Mouse (Mus musculus): Measurements from ENCODE around the gene Actr10. TPM values are rescaled to one million over a fixed set of nuclear protein-coding genes. Genes with fewer than 3 reads are reported as not detected.

Actr10 gene
- 181 and 190 TPM in 2 replicates for polyA plus RNA-seq (2015; fragmentation: Nextera tagmentation; extraction: Ambion mirVana)

DNA sequence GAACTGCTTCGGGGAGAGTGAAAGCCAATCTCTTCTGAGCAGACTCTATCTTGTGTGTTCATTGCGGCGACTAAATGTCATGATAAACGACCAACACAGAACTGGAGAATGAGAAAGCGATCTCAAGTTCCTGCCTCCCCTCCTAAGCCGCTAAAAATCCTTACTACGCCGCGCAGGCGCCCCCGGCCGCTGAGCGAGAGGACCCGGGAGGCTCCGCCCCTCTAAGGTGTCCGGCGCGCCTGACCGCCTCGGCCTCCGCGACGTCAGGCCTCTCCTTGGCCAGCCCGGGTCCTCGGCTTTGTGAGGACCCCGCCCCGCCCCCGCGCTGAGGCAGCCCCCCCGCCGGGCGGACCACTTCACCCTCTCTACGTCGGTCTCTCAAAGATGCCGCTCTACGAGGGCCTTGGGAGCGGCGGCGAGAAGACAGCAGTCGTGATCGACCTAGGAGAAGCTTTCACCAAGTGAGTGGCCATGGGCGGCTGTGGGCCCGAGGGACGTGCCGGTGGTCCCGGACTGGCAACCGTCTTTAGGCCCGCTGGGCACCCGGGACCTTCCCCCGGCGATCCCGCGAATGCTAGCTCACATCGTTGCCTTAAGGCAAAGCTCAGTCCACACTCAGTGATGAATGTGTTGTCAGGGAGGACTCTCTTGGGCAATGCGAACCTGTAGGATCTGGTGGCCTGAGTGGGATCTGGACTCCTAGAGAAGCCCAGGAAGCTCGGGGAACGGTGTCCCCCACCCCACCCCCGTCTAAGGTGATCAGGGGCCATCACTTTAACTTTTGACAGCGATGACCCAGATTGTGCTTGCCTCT lies at the start of gene Actr10:
Gene Actr10, plus strand, starts transcription at position 287 of the 814 bp plus-strand sequence.
- Histone ChIP-seq H3K4me3 (replicated peaks) (peak within 1 kb of the TSS; percentile 65), H3K9ac (replicated peaks) (peak within 1 kb of the TSS; percentile 85), H3K4me1 (peaks cover 13% of the 10 kb centered on the region), H3K27ac (replicated peaks) (peak within 1 kb of the TSS; percentile 83), H3K27me3 (replicated peaks) (no peaks in the 10 kb centered on the region), H3K4me2 (peak within 1 kb of the TSS; percentile 63), H3K9me3 (replicated peaks) (no peaks in the 10 kb centered on the region), H3K36me3 (peaks cover 6% of the 10 kb centered on the region; the same call in 1 of the 2 replicates)
- under 1% methylated on average over 59 of the region's 59 CpGs for WGBS
- ATAC-seq (ENCODE audit: low FRiP score), result peak; percentile 98

DNA sequence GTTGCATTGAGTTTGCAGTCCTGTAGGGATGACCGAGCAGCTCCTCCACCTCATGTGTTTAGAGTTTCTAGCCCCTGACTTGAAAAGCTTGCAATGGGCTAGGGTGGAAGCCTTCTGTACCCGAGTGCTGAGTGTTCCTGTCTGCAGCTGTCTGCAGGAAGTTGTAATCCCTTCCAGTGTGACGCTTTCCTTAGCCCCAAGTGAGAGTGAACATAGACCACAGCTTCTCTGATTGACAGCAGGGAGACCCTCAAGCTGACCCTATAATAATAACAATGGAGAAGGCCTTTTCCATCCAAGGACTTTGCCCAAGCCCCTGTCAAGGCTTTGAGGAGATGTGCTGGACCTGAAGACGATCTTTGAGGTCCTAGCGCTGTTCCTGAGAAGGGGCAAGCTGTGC lies 47.3 kb upstream of the Actr10 start:
- Histone ChIP-seq H3K27ac (replicated peaks) (no peak overlapping the region), H3K4me1 (no peaks in the 10 kb centered on the region), H3K4me3 (replicated peaks) (no peak overlapping the region), H3K9me3 (replicated peaks) (no peaks in the 10 kb centered on the region), H3K4me2 (no peak overlapping the region), H3K9ac (replicated peaks) (no peak overlapping the region), H3K36me3 (peaks cover 26% of the 10 kb centered on the region), H3K27me3 (replicated peaks) (no peaks in the 10 kb centered on the region)
- 87% methylated on average over 5 of the region's 5 CpGs for WGBS
- ATAC-seq (ENCODE audit: low FRiP score), result no peak

DNA sequence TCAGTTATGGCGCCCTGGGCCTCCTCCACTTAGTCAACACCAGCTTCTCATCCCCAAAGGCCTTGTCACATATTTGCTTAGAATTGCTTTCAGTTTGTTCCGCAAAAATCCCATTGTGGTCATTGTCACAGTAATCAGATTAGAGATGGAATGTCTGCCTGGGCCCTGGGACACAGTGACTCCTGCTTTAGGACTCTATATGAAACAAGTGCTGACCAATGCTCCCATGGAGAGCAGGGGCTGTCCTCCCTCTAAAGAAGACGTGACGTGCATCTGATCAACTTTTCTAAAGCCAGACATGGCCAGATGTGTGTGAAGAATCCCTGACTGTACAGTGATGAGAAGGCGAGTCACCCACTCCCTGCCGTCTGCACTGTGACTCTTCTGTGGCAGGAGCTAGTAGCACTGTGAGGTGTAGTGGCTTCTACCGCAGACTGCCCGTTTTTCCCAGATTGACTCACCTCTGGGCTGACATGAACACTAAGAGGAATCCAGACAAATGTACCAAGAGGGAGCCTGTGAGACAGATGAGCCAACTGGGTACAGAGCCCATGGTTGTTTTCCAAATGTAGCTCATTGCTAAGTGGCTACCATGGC lies 46.7 kb upstream of the Actr10 start:
- no peak overlapping the region for H3K27ac ChIP-seq (replicated peaks)
- H3K4me2 ChIP-seq, result no peak overlapping the region
- ATAC-seq (ENCODE audit: low FRiP score), result no peak
- peaks cover 26% of the 10 kb centered on the region for H3K36me3 ChIP-seq
- 95% methylated on average over 8 of the region's 8 CpGs for WGBS
- H3K27me3 ChIP-seq (replicated peaks), result no peaks in the 10 kb centered on the region
- no peak overlapping the region for H3K4me3 ChIP-seq (replicated peaks)
- no peaks in the 10 kb centered on the region for H3K4me1 ChIP-seq
- no peaks in the 10 kb centered on the region for H3K9me3 ChIP-seq (replicated peaks)
- H3K9ac ChIP-seq (replicated peaks), result no peak overlapping the region

DNA sequence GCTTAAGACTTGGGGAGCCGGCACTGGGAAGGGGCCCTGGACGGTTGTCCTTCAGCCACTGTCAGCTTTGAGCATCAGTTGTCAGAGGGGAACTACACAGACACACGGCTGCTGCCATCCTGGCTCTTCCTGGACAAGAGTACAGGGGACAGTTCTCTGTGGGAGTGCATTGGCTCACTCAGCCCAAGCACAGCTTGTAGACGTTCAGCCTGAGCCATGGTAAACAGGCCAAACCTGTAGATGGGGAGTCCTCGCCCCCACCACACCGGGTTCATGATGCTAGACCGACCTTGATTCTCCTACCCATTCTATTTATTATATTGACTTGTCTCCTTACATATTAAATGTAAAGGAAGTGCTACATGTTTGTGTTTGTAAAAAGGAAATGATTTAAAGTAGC lies 42.4 kb upstream of the Actr10 start:
- no peak overlapping the region for H3K4me3 ChIP-seq (replicated peaks)
- H3K4me1 ChIP-seq, result no peaks in the 10 kb centered on the region
- no peaks in the 10 kb centered on the region for H3K27me3 ChIP-seq (replicated peaks)
- H3K4me2 ChIP-seq, result no peak overlapping the region
- no peak overlapping the region for H3K9ac ChIP-seq (replicated peaks)
- H3K27ac ChIP-seq (replicated peaks), result no peak overlapping the region
- H3K9me3 ChIP-seq (replicated peaks), result no peaks in the 10 kb centered on the region
- ATAC-seq (ENCODE audit: low FRiP score), result no peak
- H3K36me3 ChIP-seq, result peaks cover 46% of the 10 kb centered on the region
- WGBS, result 89% methylated on average over 7 of the region's 7 CpGs

DNA sequence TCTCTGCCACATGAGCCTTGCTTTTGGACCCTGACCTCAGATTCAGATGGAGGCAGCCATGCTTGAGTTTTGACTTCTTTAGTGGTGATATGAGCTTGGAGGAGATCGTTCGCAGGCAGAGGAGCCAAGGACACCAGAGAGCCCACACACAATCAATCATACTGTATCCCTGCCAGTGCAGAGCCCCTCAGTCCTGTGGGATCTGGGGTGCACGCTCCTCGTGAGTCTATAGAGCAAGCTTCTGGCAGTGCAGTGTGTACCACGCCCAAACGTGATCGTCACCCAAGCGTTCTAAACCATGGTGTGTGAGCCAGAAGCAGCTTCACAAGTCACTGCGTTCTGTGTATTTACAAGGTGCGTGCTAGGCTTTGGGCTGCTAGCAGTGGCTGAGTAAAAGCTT lies 41.6 kb upstream of the Actr10 start:
- Histone ChIP-seq H3K9me3 (replicated peaks) (no peaks in the 10 kb centered on the region), H3K9ac (replicated peaks) (no peak overlapping the region), H3K4me3 (replicated peaks) (no peak overlapping the region), H3K4me2 (no peak overlapping the region), H3K36me3 (peaks cover 43% of the 10 kb centered on the region), H3K27ac (replicated peaks) (no peak overlapping the region), H3K27me3 (replicated peaks) (no peaks in the 10 kb centered on the region), H3K4me1 (no peaks in the 10 kb centered on the region)
- ATAC-seq (ENCODE audit: low FRiP score), result no peak
- WGBS, result 91% methylated on average over 10 of the region's 10 CpGs

DNA sequence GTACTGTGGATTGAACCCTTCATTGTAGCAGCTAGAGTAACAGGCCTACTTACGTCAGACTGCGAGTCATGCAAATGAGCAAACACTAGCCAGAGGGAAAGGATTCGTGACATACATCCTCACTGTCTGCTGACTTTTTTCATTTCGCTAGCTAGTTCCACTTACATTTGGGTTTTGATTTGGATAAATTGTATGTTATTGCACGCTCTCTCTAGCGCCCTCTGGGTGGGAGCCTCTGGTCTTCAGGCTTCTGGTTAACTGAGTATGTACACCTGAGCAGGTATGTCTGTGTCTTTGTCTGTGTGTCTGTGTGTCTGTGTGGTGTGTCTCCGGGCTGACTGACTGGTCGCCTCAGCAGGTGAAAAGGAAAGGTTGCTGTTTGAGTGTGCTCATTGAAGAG lies 40.2 kb upstream of the Actr10 start:
- no peak overlapping the region for H3K9ac ChIP-seq (replicated peaks)
- 89% methylated on average over 8 of the region's 8 CpGs for WGBS
- H3K27ac ChIP-seq (replicated peaks), result no peak overlapping the region
- no peak overlapping the region for H3K4me3 ChIP-seq (replicated peaks)
- no peak for ATAC-seq (ENCODE audit: low FRiP score)
- peaks cover 34% of the 10 kb centered on the region for H3K36me3 ChIP-seq
- no peaks in the 10 kb centered on the region for H3K4me1 ChIP-seq
- H3K27me3 ChIP-seq (replicated peaks), result no peaks in the 10 kb centered on the region
- no peaks in the 10 kb centered on the region for H3K9me3 ChIP-seq (replicated peaks)
- H3K4me2 ChIP-seq, result no peak overlapping the region

DNA sequence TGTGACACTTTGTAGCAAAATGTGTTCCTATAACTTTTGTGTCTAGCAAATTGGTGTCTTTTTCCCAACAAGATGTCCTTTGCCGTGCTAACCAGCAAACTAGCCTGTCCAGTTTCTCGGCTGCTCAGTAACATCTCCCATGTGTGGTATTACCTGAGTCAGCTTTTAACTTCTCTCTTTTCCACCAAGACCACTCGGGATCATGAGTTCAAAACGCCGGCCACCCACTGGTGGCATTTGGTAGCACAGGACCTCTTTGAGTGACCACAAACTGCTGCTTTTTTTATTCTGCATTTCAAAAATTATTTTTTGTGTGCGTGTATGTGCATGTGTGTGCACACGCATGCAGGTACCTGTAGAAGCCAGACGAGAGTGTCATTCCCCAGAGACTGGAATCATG lies 39.2 kb upstream of the Actr10 start:
- 86% methylated on average over 8 of the region's 8 CpGs for WGBS
- ATAC-seq (ENCODE audit: low FRiP score), result no peak
- Histone ChIP-seq H3K27me3 (replicated peaks) (no peaks in the 10 kb centered on the region), H3K4me3 (replicated peaks) (no peak overlapping the region), H3K9me3 (replicated peaks) (no peaks in the 10 kb centered on the region), H3K9ac (replicated peaks) (no peak overlapping the region), H3K27ac (replicated peaks) (no peak overlapping the region), H3K4me1 (no peaks in the 10 kb centered on the region), H3K4me2 (no peak overlapping the region), H3K36me3 (peaks cover 43% of the 10 kb centered on the region)

DNA sequence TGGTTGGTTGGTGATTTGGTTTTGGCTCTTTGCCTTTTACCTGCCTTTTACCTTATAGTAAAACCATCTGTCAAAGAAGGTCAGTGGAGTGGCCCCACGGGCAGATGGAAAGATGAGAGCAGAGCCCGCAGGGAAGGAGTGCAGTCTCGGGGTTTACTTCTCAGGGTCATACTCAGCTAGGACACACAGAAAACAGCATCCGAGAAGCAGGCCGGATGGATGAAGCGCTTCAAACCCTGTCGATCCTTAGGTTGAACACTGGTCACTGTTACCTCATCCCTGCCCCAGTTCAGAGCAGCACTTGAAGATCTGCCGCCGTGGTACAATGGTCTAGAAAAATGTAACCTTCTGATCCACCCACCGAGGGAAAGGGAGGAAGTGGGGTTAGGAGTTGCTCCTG lies 33.2 kb upstream of the Actr10 start:
- Histone ChIP-seq H3K4me2 (no peak overlapping the region), H3K9ac (replicated peaks) (no peak overlapping the region), H3K27me3 (replicated peaks) (no peaks in the 10 kb centered on the region), H3K4me1 (no peaks in the 10 kb centered on the region), H3K4me3 (replicated peaks) (no peak overlapping the region), H3K9me3 (replicated peaks) (no peaks in the 10 kb centered on the region), H3K27ac (replicated peaks) (no peak overlapping the region), H3K36me3 (peaks cover 11% of the 10 kb centered on the region)
- ATAC-seq (ENCODE audit: low FRiP score), result no peak
- WGBS, result 93% methylated on average over 10 of the region's 10 CpGs

DNA sequence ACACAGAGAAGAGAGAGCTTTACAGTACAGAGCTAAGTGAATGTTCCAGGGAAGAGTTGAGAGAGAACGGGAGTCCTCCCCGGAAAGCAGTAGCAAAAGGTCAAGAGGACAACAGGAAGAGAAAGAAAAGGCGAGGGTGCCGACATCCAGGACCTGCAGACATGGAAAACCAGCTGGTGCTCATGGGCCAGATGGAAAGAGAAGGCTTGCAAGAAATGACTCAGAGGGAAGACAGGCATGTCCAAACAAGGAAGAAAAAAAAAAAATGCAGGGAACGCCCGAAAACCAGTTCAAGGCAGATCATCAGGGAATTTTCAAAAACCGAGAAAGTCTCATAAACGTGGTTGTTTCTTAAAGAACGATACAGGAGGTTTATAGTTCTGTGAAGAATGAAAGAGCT lies 30.8 kb upstream of the Actr10 start:
- 85% methylated on average over 9 of the region's 9 CpGs for WGBS
- Histone ChIP-seq H3K36me3 (peaks cover 10% of the 10 kb centered on the region), H3K9ac (replicated peaks) (no peak overlapping the region), H3K4me3 (replicated peaks) (no peak overlapping the region), H3K27me3 (replicated peaks) (no peaks in the 10 kb centered on the region), H3K4me1 (peaks cover 9% of the 10 kb centered on the region), H3K9me3 (replicated peaks) (no peaks in the 10 kb centered on the region), H3K27ac (replicated peaks) (no peak overlapping the region), H3K4me2 (no peak overlapping the region)
- ATAC-seq (ENCODE audit: low FRiP score), result no peak

DNA sequence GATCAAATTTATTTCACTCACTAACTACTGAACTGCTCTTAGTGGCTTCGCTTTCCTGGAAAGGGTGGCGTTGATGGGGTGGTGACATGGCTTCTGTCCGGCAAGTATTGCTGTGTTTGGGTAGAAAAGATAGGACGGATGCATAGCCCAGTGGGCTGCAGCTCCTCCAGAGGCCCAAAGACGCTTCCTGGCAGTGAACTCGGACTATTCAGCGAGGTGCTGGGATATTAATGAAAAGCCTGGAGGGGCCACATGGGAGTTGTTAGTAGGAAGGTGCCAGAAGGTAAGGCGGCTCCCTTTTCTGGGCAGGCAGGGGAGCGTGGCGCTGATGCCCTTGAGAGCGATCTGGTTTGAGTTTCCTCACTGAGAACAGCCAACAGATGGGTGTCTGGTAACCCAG lies 30.0 kb upstream of the Actr10 start:
- peaks cover 13% of the 10 kb centered on the region for H3K4me1 ChIP-seq
- H3K36me3 ChIP-seq, result peaks cover 8% of the 10 kb centered on the region; the same call in 1 of the 2 replicates
- no peak overlapping the region for H3K4me3 ChIP-seq (replicated peaks)
- ATAC-seq (ENCODE audit: low FRiP score), result no peak
- H3K9me3 ChIP-seq (replicated peaks), result no peaks in the 10 kb centered on the region
- no peak overlapping the region for H3K27ac ChIP-seq (replicated peaks)
- H3K27me3 ChIP-seq (replicated peaks), result no peaks in the 10 kb centered on the region
- WGBS, result 72% methylated on average over 11 of the region's 11 CpGs
- no peak overlapping the region for H3K4me2 ChIP-seq
- H3K9ac ChIP-seq (replicated peaks), result no peak overlapping the region

DNA sequence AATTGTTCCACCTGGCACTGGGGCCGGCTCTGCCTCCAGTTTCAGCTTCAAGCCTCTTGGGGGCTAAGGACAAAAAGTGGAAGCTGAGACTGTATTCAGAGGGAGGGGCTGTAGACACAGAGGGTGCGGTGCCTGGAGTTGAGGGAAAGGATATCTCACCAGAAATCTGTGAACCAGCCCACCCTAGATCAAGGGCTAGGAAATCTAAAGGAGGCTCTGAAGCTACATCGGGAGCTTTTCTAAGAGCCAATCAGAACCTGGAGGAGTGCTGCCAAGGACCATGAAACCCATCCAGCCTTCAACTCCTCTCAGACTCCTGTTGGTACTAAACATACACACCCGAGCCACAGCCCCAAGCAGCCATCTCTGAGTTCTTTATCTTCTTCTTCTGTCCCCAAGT lies 29.6 kb upstream of the Actr10 start:
- WGBS, result 71% methylated on average over 4 of the region's 4 CpGs
- no peak overlapping the region for H3K27ac ChIP-seq (replicated peaks)
- H3K4me3 ChIP-seq (replicated peaks), result no peak overlapping the region
- no peak for ATAC-seq (ENCODE audit: low FRiP score)
- peaks cover 4% of the 10 kb centered on the region; the same call in 1 of the 2 replicates for H3K36me3 ChIP-seq
- H3K4me1 ChIP-seq, result peaks cover 13% of the 10 kb centered on the region
- no peak overlapping the region for H3K9ac ChIP-seq (replicated peaks)
- no peaks in the 10 kb centered on the region for H3K27me3 ChIP-seq (replicated peaks)
- no peak overlapping the region for H3K4me2 ChIP-seq
- no peaks in the 10 kb centered on the region for H3K9me3 ChIP-seq (replicated peaks)

DNA sequence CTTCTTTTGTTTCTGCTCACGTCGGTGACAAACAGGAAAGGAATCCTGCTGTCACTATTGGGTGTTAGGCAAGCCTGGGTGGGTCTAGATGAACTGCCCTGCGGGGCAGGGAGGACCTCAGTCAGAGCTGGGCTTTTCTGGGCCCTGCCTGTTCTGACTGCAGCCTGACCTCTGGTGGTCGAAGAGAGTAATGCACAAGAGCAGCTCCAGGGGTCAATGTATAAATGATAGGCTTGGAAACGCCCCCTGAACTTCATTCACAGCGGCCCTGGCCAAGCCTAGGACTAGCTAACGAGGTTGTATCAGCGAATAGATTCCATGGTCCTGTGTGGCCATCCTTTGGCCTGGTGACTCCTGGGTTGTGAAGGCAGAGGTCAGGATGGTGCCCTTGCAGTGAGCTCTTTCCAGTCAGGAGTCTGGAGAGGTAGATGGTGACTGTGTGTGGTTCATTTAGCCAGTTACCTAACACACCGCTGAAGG lies 27.4 kb upstream of the Actr10 start:
- Histone ChIP-seq H3K4me3 (replicated peaks) (no peak overlapping the region), H3K36me3 (no peaks in the 10 kb centered on the region), H3K27ac (replicated peaks) (no peak overlapping the region), H3K4me2 (no peak overlapping the region), H3K27me3 (replicated peaks) (no peaks in the 10 kb centered on the region), H3K9me3 (replicated peaks) (no peaks in the 10 kb centered on the region), H3K4me1 (peaks cover 13% of the 10 kb centered on the region), H3K9ac (replicated peaks) (no peak overlapping the region)
- ATAC-seq (ENCODE audit: low FRiP score), result peak; percentile 38; the same call in 1 of the 2 replicates
- WGBS, result 10% methylated on average over 9 of the region's 9 CpGs

All from neural tube, embryonic 15.5 days (tissue).